Mouse (Mus musculus) small intestine, adult 2 months (tissue): ENCODE measurements around the gene Edem2. TPM values are rescaled to one million over a fixed set of nuclear protein-coding genes. Genes with fewer than 3 reads are reported as not detected.
A peak's percentile ranks its signal among the peaks of the same experiment; 100 is the strongest.

ENCODE experiments used
- H3K27ac ChIP-seq: fragments of 200-500 bp; 2 replicates; pipeline ENCODE4 v1.5.1; 2012; ENCODE audit warnings: low read depth, low read length, control low read depth, inconsistent platforms; ENCODE audit not compliant: insufficient read depth
- H3K27me3 ChIP-seq: fragments of 200-500 bp; 2 replicates; pipeline ENCODE4 v1.6.1; 2012; ENCODE audit warnings: mild to moderate bottlenecking, moderate library complexity, low read length, inconsistent platforms; ENCODE audit not compliant: control insufficient read depth, insufficient read depth
- H3K36me3 ChIP-seq: fragments of 200-500 bp; 2 replicates; pipeline ENCODE4 v1.6.1; 2012; ENCODE audit warnings: mild to moderate bottlenecking, low read length, control low read depth, inconsistent platforms; ENCODE audit not compliant: control insufficient read depth, insufficient read depth
- H3K4me1 ChIP-seq: fragments of 200-500 bp; 2 replicates; pipeline ENCODE4 v1.6.1; 2012; ENCODE audit warnings: low read length, inconsistent platforms, mixed read lengths; ENCODE audit not compliant: control insufficient read depth, insufficient read depth, insufficient read length
- H3K4me3 ChIP-seq: fragments of 200-500 bp; 2 replicates; pipeline ENCODE4 v1.5.1; 2012; ENCODE audit warnings: low read depth, mild to moderate bottlenecking, control low read depth, inconsistent platforms, low read length, moderate library complexity
- CTCF ChIP-seq: fragments of 200-500 bp; IDR thresholded peaks from 2 replicates; pipeline ENCODE4 v1.5.1; 2012; ENCODE audit warnings: low read depth, mild to moderate bottlenecking, control low read depth, inconsistent platforms, low read length, moderate library complexity, mixed read lengths; ENCODE audit not compliant: insufficient replicate concordance, insufficient read length; ENCODE audit errors: extremely low read depth
- POLR2A ChIP-seq: fragments of 200-500 bp; IDR thresholded peaks from 2 replicates; pipeline ENCODE4 v1.6.1; 2012; ENCODE audit warnings: low read depth, mild to moderate bottlenecking, control low read depth, inconsistent platforms, low read length, moderate library complexity
- WGBS: fragments of 180-500 bp; shearing (Covaris S2); methylation state at CpG from one replicate; pipeline ENCODE4 v1.1.7; 2018; 5-methylcytosine and 5-hydroxymethylcytosine counted together
- polyA plus RNA-seq: library from polyadenylated mRNA; depleted of rRNA; stranded (reverse); fragments of >200 nt; gene quantifications from 2 replicates; pipeline ENCODE4 v1.2.3, GENCODE M21; 2012

Gene Edem2
- polyA plus RNA-seq, 1 experiment = 96.4 TPM

DNA sequence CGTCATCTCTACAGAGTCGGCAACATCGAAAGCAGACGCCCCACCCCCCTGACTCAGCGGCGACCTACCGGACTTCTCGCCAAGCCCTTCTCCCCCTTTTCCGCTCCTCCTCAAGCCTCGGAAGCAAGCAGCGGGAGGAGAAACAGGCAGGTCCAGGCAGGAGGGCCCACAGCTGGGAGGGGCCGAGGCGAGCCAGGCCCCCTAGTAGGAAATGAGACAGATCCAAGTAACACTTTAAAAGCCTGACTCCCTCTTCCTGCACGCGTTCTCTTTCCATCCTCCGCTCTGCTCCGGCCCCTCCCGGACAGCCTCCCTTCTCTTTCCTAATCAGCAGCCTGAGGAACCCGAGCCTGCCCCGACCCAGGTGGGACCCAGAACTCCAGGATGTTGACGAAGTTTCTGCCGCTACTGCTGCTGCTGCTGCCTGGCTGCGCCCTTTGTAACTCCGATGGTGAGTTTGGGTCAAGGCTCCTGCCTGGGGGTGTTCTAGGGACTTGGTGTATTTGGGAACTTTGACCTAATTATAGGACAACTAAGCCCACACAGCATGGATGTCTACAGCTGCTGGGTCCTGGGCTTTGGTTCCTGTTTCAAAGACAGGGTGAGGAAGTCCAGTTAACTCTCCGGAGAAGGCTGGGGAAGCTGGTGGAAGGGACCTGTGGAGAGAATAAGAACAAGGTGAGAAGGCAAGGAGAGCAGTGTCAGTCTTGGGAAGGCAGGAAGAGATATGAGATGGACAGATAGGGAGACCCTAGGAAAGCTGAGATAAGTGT lies 21.9 kb upstream of the Edem2 start, which contains the start of gene Procr:
Procr (plus strand) TSS at position 104 of the 773 bp plus-strand sequence.
- peaks cover 3% of the 10 kb centered on the region; the same call in 1 of the 2 replicates for H3K4me1 ChIP-seq
- peaks cover 14% of the 10 kb centered on the region; the same call in 1 of the 2 replicates for H3K27me3 ChIP-seq
- WGBS = 3% methylated on average over 25 of the region's 25 CpGs
- no peak within 1 kb of the TSS for H3K27ac ChIP-seq
- TF ChIP-seq POLR2A (no peak), CTCF (no peak)
- no peaks in the 10 kb centered on the region for H3K36me3 ChIP-seq
- peak within 1 kb of the TSS; percentile 63 for H3K4me3 ChIP-seq

- Histone ChIP-seq H3K4me1 (peaks cover 3% of the 10 kb centered on the region; the same call in 1 of the 2 replicates), H3K4me3 (no peak overlapping the region), H3K27ac (no peak overlapping the region), H3K36me3 (no peaks in the 10 kb centered on the region), H3K27me3 (peaks cover 14% of the 10 kb centered on the region; the same call in 1 of the 2 replicates)
- WGBS = 82% methylated on average over 4 of the region's 4 CpGs
- no peak for TF ChIP-seq POLR2A
- TF ChIP-seq CTCF = no peak
These were observed 20.1 kb upstream of the Edem2 start for GRCm38 (mm10) chr2:155749394-155749793.

DNA sequence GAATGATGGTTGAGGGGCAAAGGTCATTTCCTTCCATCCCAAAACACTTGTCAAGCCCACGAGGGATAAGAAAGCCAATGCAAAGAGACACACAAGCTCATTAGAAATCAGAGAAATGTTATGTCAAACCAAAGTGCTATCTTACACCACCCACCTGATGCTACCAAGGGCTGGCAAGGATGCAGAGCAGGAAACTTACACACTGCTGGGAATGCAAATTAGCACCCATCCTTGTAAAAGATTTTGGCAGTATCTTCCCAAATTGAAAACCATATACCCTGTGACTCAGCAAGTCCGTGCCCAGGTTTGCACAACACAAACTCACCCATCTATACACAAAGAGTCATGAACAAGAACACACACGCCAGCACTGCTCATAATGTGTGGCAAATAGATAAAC lies 16.2 kb upstream of the Edem2 start:
- WGBS = 79% methylated on average over 3 of the region's 3 CpGs
- Histone ChIP-seq H3K27me3 (no peaks in the 10 kb centered on the region), H3K27ac (no peak overlapping the region), H3K4me1 (peaks cover 4% of the 10 kb centered on the region; the same call in 1 of the 2 replicates), H3K4me3 (no peak overlapping the region), H3K36me3 (no peaks in the 10 kb centered on the region)
- TF ChIP-seq POLR2A (no peak), CTCF (no peak)

DNA sequence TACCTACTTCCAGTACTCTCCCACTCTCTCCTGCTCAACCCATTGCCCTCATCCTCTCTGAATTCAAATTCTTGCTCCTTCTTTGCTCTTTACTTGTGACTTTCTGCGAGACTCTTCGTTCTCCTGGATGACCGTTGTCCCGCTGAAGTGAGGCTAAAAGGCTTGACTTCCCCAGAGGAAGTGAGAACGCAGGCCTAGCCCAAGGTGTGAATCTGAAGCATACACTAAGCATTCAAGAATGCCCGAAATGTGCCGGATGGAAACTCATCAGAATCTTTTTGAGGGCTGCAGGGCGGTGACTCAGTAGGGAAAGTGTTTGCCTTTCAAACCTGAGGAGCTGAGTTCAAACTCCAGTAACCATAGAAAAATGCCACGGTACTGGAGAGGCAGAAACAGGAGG lies 14.1 kb upstream of the Edem2 start:
- Histone ChIP-seq H3K4me3 (no peak overlapping the region), H3K27ac (no peak overlapping the region), H3K27me3 (no peaks in the 10 kb centered on the region), H3K36me3 (no peaks in the 10 kb centered on the region), H3K4me1 (peaks cover 4% of the 10 kb centered on the region; the same call in 1 of the 2 replicates)
- TF ChIP-seq CTCF = no peak
- 70% methylated on average over 9 of the region's 9 CpGs for WGBS

DNA sequence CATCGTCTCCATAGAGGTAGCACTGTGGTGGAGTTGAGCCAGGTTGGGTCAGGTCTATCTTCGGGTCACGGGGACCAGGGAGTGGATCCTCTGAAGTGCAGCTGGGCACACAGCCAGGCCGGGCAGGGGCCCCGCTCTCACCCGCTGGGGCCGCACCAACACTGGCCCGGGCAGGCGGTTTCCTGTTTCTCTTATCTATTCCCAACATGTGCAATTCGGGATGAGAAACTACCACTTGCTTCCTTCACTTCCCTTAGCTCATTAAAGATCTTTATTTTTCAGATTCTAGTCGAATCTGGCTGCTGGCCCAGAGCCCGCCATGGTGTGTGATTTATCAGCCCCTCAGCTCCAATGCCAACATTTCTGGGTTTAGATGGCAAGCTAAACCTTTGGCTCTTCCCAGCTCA lies 13.7 kb upstream of the Edem2 start:
- no peaks in the 10 kb centered on the region for H3K27me3 ChIP-seq
- WGBS = 15% methylated on average over 12 of the region's 12 CpGs
- no peak overlapping the region for H3K4me3 ChIP-seq
- peaks cover 4% of the 10 kb centered on the region; the same call in 1 of the 2 replicates for H3K4me1 ChIP-seq
- TF ChIP-seq POLR2A (no peak), CTCF (no peak)
- H3K27ac ChIP-seq = no peak overlapping the region
- no peaks in the 10 kb centered on the region for H3K36me3 ChIP-seq

DNA sequence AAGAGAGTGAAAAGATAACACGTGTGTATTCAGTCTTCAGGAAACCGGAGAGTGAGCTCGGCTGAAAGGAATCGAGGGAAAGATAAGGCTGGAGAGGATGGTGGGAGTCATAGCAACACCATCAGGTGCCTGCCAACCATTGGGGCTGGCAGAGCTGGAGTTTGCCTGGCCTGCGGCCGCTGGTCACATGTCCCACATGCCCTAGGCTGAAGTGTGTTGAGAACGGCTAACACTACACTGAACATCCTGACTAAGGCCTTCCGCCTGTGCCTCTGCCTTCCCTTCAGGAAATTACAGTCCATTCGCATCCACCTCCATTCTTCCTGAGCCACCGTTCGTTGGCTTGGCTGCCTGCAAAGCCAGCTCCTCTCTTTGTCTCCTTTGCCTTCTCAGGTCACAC lies 12.9 kb upstream of the Edem2 start:
- no peak overlapping the region for H3K27ac ChIP-seq
- peaks cover 4% of the 10 kb centered on the region; the same call in 1 of the 2 replicates for H3K4me1 ChIP-seq
- 53% methylated on average over 11 of the region's 11 CpGs for WGBS
- H3K36me3 ChIP-seq = no peaks in the 10 kb centered on the region
- TF ChIP-seq POLR2A (no peak), CTCF (no peak)
- no peaks in the 10 kb centered on the region for H3K27me3 ChIP-seq
- H3K4me3 ChIP-seq = no peak overlapping the region

- WGBS = 64% methylated on average over 9 of the region's 9 CpGs
- no peak overlapping the region for H3K4me3 ChIP-seq
These were observed 8.5 kb upstream of the Edem2 start for GRCm38 (mm10) chr2:155737803-155738202.

More at GRCm38 (mm10) chr2:155737803-155738202, 8.5 kb upstream of the Edem2 start:
- TF ChIP-seq POLR2A (no peak), CTCF (no peak)
- Histone ChIP-seq H3K27me3 (no peaks in the 10 kb centered on the region), H3K4me1 (peaks cover 4% of the 10 kb centered on the region; the same call in 1 of the 2 replicates), H3K36me3 (no peaks in the 10 kb centered on the region), H3K27ac (no peak overlapping the region)
